Mouse (Mus musculus): ENCODE measurements around the gene Mettl7b. TPM values are rescaled to one million over a fixed set of nuclear protein-coding genes. Genes with fewer than 3 reads are reported as not detected.

The Mettl7b gene
- total RNA-seq, 2 experiments from 2014 or later, result not detected

DNA sequence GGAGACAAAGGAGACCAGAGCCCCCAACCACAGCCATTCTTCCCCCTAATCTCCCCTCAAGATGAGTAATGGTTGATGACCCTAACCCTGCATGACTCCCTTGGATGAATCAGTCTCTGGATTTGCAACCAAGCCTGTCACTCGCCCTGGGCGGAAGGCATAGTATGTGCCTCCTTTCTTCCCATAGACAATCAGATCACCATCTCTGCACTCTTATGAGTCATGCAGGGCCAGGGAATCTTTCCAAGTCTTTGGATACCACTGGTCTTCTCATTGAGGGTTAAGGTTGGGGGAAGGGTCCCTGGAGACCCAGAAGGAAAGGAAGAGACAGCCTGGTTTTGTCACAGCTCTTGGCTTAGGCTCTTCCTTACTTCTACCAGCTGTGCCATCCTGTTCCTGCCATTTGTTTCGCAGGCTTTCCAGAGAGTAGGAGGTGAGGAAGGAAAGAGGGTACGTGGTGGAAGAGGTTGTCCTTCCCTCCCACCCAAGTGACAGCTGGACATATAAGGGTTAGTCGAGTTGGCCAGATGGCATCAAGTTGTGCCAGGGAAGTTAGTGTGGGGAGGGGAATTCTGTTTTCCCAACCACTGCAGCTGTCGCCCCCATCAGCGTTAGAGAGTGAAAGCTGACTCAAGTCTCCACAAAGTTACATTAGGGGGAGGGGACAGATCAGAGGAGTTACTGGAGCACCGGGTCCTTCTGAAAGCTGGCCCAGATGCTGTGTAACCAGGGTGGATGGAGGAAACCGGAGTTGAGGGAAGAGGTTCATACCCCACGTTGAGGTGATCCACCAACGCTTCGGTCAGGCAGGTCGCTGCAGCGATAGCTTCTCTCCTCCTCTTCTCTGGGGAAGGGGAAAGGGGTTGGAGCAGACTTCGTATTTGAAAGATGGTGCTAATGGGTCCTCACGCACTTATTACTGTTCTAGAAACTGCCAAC, 38.6 kb downstream of the Mettl7b start:
- no peak for DNase-seq
- intact Hi-C loops (cut with DNase I), result no loop called here

DNA sequence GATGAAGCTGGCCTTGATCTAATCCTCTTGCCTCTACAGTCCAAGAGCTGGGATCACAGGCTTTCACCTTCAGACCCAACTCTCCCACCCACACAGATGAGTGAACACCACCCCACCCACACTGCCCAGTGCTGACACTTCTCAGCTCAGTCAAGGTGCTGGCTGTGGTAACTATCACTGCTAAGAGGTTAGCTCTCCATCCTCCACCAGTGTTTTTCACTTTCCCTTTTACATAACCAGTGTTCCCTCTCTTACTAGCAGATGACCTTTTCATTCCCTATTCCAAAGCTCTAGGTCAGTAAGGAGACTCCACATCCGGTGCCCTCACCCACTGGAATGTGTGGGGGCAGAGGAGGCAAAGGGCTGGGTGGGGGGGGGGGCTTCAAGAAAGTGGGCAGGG, 39.5 kb downstream of the Mettl7b start:
- intact Hi-C loops (cut with DNase I), result no loop called here
- no peak for DNase-seq

DNA sequence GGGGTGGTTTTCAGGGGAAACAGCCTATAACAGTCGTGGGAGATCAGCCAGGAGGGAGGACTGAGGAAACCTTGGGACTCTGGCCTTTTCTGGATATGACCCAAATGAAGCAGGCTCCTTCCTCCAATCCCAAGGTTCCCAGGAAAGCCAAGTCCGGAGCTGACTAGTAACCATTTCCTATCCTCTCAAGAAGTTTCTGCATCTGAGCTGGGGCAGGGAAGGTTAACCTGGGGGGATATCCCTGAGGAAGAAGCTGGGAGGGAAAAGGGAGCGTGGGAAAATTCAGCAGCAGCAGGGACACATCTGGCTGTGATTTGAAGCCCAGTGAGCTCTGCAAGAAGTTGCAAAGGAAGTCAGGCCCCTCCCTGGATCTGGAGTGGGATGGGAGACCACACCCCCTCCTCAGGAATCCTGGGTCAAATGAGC, 40.0 kb downstream of the Mettl7b start:
- intact Hi-C loops (cut with DNase I), result no loop called here
- peak in 1 of 2 experiments; percentile 49 for DNase-seq

DNA sequence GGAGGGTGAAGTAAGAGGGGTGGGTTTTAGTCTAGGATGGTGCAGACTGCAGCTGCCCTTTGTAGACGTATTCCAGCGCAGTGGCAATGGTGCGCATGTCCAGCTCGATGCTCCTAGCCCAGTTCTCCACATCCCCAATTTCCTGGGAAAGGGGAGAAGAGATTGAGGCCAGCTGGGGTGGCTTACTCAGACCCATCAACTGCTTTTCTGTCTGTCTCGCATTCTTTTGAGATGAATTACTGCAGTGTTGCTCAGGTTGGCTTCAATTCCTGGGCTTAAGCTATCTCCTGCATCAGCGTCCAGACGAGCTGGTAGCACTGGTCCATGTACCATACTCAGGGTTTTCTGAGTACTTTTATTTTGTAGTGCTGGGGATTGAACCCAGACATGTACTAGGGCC, 40.8 kb downstream of the Mettl7b start:
- no peak for DNase-seq
- intact Hi-C loops (cut with DNase I), result loop anchor here (5.0 kb wide), 1 partner anchor 57 kb away; no protein-coding TSS in a partner anchor

DNA sequence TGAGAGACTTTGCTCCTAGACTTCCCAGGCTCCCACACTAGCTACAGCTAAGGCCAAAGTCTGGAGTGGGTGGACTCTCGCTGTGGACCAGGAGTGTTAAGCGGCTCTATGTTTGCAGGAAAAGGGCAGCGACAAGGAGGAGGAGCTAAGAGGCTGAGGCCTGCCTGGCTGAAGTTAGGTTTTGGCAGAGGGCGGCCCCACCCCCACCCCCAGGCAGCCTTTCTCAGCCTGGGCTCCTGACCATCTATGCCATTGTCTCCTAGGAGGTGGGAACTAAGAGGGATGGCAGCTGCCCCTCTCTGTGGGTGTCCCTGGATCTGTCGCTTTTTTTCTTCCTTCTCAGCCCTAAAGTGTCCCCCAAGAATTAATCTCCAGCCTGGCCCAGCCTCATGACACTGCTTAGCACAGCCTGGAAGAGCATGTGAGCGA, 41.6 kb downstream of the Mettl7b start:
- DNase-seq, result peak; percentile 49 to 50
- intact Hi-C loops (cut with DNase I), result loop anchor here (5.0 kb wide), 1 partner anchor 58 kb away; no protein-coding TSS in a partner anchor

DNA sequence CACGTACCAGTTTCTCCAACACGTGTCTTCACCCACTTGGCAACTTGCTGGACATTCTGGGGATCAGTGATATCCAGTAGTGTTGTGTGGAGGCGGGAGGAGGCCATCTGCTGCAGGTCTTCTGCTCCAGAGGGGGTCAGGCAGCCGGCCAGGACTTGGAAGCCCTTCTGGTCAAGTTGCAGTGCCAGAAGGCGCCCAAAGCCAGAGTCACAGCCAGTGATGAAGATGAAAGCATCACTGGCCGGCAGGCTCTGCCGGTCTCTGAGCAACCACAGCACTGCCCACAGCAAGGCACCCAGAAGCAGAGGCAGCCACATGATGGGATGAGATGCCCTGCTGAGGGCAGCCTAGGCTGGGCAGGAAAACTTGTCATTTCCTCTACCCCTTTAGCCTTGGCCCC, 42.5 kb downstream of the Mettl7b start:
- intact Hi-C loops (cut with DNase I), result loop anchor here (5.0 kb wide), 1 partner anchor 59 kb away; no protein-coding TSS in a partner anchor
- DNase-seq, result peak; percentile 58 to 59

DNA sequence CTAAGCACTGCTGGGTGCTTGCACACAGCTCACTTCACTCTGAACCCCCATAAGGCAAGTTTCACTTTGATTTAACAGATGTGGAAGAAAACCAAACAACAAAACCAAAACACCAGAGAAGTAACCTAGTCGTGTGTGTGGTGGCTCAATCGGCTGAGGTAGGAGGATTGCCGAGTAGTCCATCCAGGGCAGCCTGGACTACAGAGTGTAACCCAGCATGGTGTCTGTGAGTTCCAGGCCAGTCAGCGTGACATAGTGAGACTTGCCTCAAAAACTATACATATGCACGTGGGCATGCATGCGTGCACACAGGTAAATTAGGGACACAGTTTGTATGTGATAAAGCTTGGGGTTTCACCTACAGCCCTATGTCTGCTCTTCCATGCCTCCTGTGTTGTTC, 43.4 kb downstream of the Mettl7b start:
- intact Hi-C loops (cut with DNase I), result loop anchor here (5.0 kb wide), 1 partner anchor 60 kb away; no protein-coding TSS in a partner anchor
- DNase-seq, result no peak

DNA sequence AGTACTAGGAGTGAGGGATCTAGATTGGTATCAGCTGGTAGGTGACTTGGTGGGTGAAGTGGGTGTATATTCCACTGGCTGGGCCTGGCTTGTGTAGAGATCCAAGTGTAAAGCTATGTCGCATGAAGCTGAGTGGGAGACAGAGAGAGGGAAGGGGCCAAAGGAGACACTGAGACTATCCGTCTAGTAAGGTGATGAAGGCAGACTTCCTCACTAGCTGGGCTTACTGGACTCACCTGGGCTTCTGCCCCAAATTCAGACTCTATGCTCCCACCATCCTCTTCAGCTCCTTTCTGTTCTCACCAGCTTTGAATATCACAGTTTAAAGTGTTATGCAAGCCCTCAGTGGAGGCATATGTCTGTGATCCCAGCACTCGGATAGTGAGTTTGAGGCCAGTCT, 44.1 kb downstream of the Mettl7b start:
- intact Hi-C loops (cut with DNase I), result loop anchor here (5.0 kb wide), 1 partner anchor 61 kb away; no protein-coding TSS in a partner anchor
- no peak for DNase-seq

DNA sequence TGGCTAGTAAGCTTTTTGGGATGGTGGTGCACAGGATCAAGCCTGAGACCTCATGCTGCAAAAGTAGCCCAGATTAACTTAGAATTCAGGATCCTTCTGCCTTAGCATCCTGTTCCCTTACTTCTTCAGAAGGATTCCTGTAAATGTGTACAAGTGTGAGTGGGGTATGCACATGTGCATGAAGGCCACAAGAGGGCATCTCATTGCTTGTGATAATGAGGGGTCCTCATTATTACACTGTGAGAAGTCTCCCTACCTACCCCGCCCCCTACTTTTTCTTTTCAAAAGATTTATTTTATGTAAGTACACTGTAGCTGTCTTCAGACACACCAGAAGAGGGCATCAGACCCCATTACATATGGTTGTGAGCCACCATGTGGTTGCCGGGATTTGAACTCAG, 45.2 kb downstream of the Mettl7b start:
- no peak for DNase-seq
- intact Hi-C loops (cut with DNase I), result loop anchor here (5.0 kb wide), 1 partner anchor 62 kb away; no protein-coding TSS in a partner anchor

DNA sequence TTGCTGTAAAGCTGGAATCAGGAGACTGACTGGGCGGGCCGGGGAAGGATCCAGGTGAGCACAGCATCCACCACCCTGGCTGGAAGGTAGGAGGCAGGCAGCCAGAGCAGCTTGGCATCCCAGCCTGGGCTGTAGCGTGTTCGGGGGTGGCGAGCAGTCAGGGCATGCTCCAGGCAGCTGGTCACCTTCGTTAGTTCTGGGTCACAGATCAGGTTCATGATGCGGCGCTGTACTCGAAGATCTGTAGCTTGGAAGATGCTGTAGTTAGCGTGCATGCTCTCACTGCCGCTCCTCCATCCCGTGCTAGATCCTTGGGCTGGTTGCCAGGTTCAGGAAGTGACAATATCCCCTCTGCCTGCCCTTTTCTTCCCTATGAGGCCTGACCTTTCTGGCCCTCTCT, 47.1 kb downstream of the Mettl7b start:
- peak in 1 of 2 experiments; percentile 26 for DNase-seq
- intact Hi-C loops (cut with DNase I), result loop anchor here (2.0 kb wide), 1 partner anchor 23 kb away; no protein-coding TSS in a partner anchor

DNA sequence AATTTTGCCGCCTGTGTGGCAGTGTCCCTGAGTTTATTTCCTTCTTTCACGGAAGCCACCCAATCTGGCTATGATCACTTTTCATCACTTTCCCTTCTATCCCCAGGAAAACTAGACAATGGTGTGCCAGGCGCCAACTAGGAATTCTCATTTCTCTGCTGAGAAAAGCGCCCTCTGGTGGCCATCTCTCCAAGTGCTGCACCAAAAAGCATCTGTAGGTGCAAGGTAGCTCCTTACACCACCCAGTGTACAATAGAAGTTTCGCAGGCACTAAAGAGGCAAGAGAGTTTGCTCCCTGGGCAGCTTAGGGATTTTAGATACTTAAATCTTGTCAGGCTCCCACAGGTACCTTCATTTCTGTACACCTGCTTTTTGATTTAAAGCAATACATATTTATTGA, 47.6 kb downstream of the Mettl7b start:
- intact Hi-C loops (cut with DNase I), result loop anchor here (2.0 kb wide), 1 partner anchor 24 kb away; no protein-coding TSS in a partner anchor
- DNase-seq, result peak; percentile 85 to 94

DNA sequence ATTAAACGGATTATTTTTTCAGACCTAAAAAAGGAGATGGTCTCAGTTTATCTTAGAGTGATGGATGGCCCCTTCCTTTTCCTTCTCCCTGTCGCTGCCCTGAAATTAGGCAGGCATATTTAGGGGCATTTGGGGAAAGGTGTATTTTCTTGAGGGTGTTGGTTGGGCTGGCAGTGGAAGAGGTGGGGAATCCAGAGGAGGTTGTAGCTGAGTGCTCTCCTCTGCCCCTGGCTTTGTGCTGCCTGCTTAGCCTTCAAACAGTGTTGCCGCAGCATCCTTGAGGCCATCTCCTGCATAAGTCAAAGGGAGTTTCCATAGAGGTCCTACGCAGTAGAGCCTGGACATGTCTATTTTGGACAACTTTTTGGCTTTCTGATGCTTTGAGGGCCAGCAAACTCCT, 48.0 kb downstream of the Mettl7b start:
- no peak for DNase-seq
- intact Hi-C loops (cut with DNase I), result loop anchor here (2.0 kb wide), 1 partner anchor 24 kb away; no protein-coding TSS in a partner anchor

DNA sequence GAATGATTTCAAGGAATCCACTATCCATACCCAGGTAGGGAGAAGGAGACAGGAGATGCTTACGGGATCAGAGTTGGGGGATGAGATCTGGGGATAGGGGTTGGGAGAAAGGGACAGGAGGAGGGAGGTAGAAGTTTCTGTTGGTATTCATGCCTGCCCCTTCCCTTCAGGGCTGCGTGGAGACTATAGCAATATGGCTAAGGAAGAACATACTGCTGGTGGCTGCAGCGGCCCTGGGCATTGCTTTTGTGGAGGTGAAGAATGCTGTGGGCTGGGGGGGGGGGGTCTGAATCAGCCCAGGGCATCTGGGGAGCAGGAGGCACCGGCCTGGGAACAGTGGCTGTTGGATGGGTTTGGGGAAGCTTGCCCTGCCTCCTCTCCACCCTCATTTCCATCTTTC, 48.5 kb downstream of the Mettl7b start:
- intact Hi-C loops (cut with DNase I), result loop anchor here (2.0 kb wide), 1 partner anchor 25 kb away; no protein-coding TSS in a partner anchor
- no peak for DNase-seq

DNA sequence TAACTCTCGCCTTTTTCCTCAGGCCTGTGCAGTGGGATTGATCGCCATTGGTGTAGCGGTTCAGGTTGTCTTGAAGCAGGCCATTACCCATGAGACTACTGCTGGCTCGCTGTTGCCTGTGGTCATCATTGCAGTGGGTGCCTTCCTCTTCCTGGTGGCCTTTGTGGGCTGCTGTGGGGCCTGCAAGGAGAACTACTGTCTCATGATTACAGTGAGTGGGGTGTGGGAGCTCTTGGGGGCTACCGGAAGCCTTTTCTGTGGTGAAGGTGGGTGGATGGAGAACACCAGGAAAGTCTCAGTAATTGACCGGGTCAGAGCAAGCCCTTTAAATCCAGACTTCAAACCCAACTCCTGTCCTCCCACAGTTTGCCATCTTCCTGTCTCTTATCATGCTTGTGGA, 49.4 kb downstream of the Mettl7b start:
- intact Hi-C loops (cut with DNase I), result no loop called here
- DNase-seq, result no peak

DNA sequence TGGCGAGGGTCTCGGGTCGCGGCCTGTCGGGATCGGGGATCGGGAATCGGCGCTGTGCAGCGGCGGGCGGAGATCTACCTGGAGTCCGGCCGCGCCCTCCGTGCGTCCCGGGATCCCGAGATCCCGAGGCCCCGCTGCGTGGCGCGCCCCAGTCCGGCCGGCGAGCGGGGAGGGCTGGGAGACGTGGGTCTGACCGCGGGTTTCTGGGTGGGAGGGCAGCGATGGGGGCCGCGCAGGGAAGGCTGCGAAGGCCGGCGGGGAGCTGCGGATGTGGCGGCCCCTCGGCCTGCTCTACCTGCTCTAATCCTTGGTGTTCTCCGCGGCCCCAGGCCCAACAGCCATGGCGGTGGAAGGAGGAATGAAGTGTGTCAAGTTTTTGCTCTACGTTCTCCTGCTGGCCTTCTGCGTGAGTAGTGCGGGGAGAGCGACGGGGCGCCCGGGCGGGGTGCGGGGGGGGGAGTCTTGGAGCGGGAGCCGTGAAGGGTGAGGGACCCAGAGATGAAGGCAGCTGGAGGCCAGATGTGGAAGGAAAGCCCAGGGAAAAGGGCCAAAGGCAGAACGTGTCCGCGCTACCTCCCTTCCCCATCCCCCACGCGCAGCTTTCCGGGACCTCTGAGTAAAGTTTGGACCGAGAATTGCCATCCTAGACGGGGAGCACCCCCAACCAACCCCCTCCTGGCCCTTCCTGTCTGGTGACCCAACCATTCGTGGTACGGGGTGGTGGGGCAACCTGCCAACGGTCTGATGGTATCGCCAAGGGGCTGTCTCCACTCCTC, 50.5 kb downstream of the Mettl7b start:
- peak; percentile 59 to 69 for DNase-seq
- intact Hi-C loops (cut with DNase I), result no loop called here

DNA sequence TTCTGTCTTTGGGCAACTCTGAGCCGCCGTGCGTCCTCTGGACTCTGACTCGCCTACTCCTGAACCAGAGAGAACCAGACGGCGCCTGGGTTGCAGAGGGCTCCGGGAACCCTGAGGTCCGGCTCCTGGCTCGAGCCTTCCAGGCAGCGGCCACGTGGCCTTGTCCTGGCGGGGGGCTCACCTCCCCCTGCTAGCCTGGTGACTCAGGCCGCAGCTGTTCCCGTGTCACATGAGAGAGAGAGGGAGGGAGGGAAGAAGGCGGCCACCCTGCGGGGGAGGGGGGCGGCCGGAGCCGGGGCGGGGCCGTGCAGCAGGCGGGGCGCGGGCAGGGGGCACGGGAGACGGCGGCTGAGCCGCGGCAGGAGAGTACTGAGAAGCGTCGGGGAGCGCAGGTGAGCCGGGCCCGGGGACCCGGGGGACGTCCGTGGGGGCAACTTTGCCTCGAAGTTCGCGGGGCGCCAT, 51.2 kb downstream of the Mettl7b start:
- DNase-seq, result peak; percentile 88 to 89
- intact Hi-C loops (cut with DNase I), result no loop called here

DNA sequence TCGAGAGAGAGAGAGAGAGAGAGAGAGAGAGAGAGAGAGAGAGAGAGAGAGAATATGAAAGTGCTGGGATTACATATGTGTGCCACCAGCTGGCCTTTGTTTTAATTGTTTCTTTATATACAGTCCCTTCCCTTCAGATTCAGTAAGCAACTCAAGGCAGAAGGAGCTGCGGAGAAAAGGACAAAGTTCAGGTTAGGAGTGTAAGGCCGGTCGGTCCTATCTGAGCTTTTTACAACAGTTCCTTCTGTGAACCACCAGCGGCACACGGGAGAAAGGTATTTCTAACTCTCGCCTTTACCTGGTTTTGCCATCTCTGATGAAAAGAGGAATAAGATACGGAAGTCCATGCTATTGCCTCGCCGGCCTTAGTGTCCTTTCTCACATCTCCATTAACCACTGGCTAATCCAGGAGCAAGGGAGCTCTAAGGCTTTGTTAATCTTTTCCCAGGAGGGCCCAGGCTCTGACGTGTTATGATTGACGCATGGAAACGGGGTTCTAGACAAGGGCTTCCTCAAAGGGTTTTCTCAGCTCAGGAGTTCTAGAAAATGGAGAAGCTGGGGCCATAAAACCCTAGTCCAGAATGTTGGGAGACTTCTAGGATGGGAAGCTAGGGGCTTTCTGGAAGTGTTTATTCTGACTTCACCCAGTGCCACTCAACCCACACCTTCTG, 51.9 kb downstream of the Mettl7b start:
- no peak for DNase-seq
- intact Hi-C loops (cut with DNase I), result no loop called here

Measured in heart, postnatal 14 days (tissue).